Mouse (Mus musculus) erythroid progenitor cell, adult 5-6 weeks (primary cell): Measurements from ENCODE around the gene S100a1. TPM values are rescaled to one million over a fixed set of nuclear protein-coding genes. Genes with fewer than 3 reads are reported as not detected.

Source experiments
- ATAC-seq: replicated peaks from 2 replicates; pipeline ENCODE4 v1.8.0; 2016; ENCODE audit warnings: moderate number of reproducible peaks, mild to moderate bottlenecking, moderate TSS enrichment, inconsistent platforms; ENCODE audit not compliant: poor library complexity, low FRiP score, severe bottlenecking
- total RNA-seq, 2 experiments: library from RNA; stranded (forward) in 1 of 2; stranded (reverse) in 1 of 2; fragments of 150-400 nt in 1 of 2; fragments of 186-747, 209-891 nt in 1 of 2; gene quantifications; 2 replicates each; pipeline versions ENCODE4 v1.2.3 to v1.2.4; 2015 to 2017; ENCODE audit warnings: low replicate concordance in 2 of 2

S100a1 gene
- total RNA-seq, 2 experiments from 2014 or later: 22.8 to 27.7 TPM

DNA sequence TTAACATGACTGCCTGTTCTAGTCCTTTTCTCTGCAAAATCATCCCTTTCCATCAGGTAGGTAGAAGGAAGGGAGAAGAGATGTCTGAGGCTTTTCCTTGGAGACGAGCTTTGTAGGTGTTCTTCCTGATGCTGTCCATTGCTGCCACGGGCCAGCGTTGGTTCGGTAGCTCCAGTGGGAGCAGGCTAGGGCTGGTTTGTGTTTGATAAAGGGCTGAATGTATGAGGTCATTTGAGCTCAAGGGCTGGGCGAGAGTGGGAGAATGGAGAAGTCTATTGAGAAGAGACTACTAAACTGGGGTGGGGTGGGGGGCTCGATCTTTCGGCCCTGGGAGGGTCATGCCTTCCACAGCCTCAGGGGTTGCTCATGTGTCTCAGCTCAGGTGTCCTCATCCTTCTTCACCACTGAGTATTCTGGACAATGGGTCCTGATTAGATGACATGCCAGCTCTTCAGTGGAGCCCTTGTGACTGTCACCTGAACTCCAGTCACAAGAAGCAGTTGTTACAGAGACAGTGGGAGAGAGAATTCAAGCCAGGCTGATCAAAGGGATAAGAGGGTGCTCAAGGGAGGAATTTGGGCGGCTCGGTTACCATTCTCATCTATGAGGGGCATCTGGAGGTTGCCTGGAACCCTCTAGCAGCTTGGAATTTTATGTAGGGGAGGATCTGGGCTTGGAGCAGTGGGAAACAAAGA is 1.1 kb downstream of the S100a1 start:
- ATAC-seq: no peak

- no peak for ATAC-seq
These were observed 1.9 kb downstream of the S100a1 start for GRCm38 (mm10) chr3:90512276-90512675.

GRCm38 (mm10) chr3:90509747-90510123 is 4.5 kb downstream of the S100a1 start:
- ATAC-seq: no peak

- peak; percentile 82 for ATAC-seq
These were observed 5.0 kb downstream of the S100a1 start, which contains the start of gene Chtop for GRCm38 (mm10) chr3:90508950-90509746. Gene Chtop (minus strand): TSS chr3:90509498.

- peak; percentile 3; the same call in 1 of the 2 replicates for ATAC-seq
These were observed 5.8 kb downstream of the S100a1 start for GRCm38 (mm10) chr3:90508287-90508949.

GRCm38 (mm10) chr3:90506362-90506761 is 7.8 kb downstream of the S100a1 start:
- ATAC-seq: no peak

DNA sequence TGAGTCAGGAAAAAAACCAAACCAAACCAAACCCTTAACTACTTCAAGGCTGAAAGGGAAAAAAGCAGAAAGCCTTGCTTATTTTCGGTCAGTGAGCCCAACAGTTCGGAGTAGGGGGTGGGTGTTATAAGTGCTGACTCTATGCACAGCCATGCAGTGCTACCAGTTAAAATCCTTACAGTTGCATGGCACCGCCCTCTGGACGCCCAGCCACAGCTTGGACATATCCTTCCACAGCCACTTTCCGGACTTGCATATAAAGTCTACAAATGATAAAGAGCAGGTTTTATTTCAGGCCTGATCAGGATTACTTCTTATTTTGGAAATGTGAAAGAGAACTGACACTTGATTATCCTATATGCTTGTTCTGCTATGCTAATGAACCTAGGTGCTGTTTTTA is 9.0 kb downstream of the S100a1 start:
- no peak for ATAC-seq

DNA sequence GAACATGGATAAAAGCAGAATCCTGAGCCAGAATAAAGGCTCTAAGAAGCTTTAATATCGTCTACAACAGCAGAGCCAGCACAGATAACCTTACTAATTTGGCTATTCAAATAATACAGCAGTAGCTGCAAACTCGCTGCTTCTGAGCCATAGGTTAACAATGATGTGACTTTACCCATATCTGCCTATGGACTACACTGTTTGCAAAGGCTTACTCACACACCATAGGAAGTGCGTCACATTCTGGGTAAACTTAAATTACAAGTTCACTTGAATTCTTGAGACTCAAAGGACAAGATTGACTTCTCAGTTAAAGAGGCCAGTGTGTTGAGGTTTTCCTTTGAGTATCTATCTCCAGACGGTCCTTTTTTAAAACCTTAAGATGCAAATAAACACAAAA is 10.7 kb downstream of the S100a1 start:
- no peak for ATAC-seq

- ATAC-seq: no peak
These were observed 16.6 kb downstream of the S100a1 start for GRCm38 (mm10) chr3:90497597-90497996.

DNA sequence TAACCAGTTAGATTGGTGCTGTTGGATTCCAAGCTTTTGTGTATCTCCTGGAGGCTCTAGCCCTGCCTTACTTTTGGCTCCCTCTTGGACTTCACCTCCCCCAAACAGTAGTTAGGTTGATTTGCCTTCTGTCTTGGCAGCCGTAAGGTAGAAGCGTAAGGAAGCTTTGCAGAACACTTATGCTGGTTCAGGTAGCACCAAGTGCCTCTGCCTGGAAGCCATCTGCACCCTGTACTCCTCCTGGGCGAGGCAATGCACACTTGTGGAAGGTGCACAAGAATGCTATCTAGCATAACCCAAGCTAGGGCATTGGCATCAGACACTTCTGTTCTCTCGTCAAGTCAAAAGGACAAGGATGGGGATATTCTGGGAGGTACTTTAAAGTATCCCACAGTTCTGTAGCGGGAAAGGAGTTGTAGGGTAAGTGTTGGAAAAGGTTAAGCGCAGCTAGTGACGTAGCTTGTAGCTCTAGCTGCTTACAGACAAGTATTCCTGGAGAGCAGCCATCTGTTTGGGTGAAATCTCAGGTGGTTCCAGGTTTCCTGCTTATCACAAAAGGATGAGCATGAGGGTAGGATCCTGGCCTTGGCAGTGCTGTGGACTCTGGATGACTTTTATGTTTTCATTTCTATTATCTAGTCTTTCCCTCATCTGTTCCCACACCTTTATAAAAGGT is 18.2 kb downstream of the S100a1 start:
- ATAC-seq: no peak

- ATAC-seq: no peak
These were observed 20.2 kb downstream of the S100a1 start for GRCm38 (mm10) chr3:90493831-90494540.

GRCm38 (mm10) chr3:90491350-90491749 is 22.8 kb downstream of the S100a1 start:
- ATAC-seq: peak; percentile 37; the same call in 1 of the 2 replicates

GRCm38 (mm10) chr3:90490696-90491256 is 23.4 kb downstream of the S100a1 start, which contains the start of gene Snapin:
Gene Snapin (minus strand): TSS chr3:90491033.
- peak; percentile 98 for ATAC-seq

- no peak for ATAC-seq
These were observed 25.6 kb downstream of the S100a1 start for GRCm38 (mm10) chr3:90488576-90488975.

DNA sequence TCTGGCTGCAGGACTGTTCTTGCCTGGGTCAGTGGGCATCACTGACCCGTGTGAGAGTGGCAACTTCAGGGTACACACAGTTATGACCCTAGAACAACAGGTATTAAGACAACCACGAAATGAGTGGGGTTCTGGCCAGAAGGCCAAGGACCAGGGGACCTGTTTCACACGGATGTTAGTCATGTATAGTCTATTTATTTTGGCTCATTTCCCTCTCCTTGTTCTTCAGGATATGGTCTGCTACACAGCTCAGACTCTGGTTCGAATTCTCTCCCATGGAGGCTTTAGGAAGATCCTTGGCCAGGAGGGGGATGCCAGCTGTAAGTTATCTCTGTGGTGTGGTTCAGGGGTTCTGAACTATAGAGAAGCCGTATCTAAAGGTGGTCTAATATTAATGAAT is 27.2 kb downstream of the S100a1 start:
- ATAC-seq: no peak

DNA sequence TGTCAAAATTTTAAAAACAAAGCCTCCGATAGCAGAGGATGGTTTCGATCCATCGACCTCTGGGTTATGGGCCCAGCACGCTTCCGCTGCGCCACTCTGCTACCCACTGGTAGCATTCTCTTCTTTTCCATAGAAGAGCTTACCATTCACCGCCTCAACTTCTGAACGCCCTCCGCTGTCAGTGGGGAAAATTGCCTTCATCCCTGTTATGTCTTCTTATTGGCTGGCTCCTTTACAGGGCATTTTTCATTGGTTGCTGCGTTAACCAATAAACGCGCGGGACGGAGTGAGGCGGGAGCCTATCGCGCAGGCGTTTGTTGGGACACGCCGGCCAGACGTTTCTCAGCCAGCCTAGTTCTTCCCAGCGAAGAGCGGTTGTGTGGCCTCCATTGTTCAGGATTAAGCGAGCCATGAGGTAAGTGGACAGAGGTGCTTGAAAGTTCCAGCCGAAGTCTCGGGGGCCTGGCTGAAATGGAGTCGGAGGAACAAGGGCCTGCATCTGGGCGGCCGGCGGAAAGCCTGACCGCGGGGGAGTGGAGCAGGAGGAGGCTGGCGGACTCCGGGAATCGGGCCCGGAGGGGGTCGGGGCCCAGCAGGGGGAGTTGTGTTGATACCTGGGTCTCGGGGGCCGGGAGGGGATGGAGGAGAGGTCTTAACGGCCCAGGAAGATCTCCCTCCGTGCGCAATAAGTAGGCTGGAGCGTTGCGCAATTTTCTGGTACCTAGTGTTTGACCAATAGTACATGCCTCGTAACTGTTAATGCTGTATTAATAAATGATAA is 38.2 kb downstream of the S100a1 start, which contains the start of gene Ilf2:
Gene Ilf2, plus strand, starts transcription at position 296 of the 781 bp plus-strand sequence.
- peak; percentile 96 for ATAC-seq

- peak; percentile 43 for ATAC-seq
These were observed 38.9 kb downstream of the S100a1 start for GRCm38 (mm10) chr3:90475151-90475830.

- peak; percentile 32; the same call in 1 of the 2 replicates for ATAC-seq
These were observed 42.0 kb downstream of the S100a1 start for GRCm38 (mm10) chr3:90472213-90472612.
